Mouse (Mus musculus) CH12.LX (cell line): ENCODE data around the gene Atl1. TPM values are rescaled to one million over a fixed set of nuclear protein-coding genes. Genes with fewer than 3 reads are reported as not detected.

ENCODE experiments used
- DNase-seq: peaks from one replicate; pipeline ENCODE4 v3.0.0-alpha.2; 2013; ENCODE audit errors: extremely low read depth
- H3K27ac ChIP-seq: 2 replicates; pipeline ENCODE4 v1.5.1; 2012; ENCODE audit warnings: low read depth, mild to moderate bottlenecking, control low read depth, moderate library complexity; ENCODE audit not compliant: insufficient read depth
- H3K27me3 ChIP-seq: replicated peaks from 2 replicates; pipeline ENCODE3; 2012; ENCODE audit warnings: inconsistent platforms
- H3K36me3 ChIP-seq, 2 experiments: replicated peaks in 1 of 2; 2 replicates each; pipeline versions ENCODE3 to v1.6.1; 2012; ENCODE audit warnings: inconsistent platforms in 1 of 2, low read length in 1 of 2, mild to moderate bottlenecking in 1 of 2, mixed read lengths in 1 of 2, moderate library complexity in 1 of 2; ENCODE audit not compliant: control insufficient read depth in 1 of 2, insufficient read depth in 1 of 2
- H3K4me1 ChIP-seq, 2 experiments: 2 replicates each; pipeline ENCODE4 v1.6.1; 2012; ENCODE audit warnings: inconsistent platforms in 1 of 2, moderate library complexity in 1 of 2; ENCODE audit not compliant: insufficient read depth in 2 of 2, control insufficient read depth in 1 of 2
- H3K4me2 ChIP-seq: 2 replicates; pipeline ENCODE4 v1.6.1; 2012; ENCODE audit warnings: low read depth, mild to moderate bottlenecking, control low read depth; ENCODE audit not compliant: poor library complexity, insufficient read depth, severe bottlenecking
- H3K4me3 ChIP-seq, 3 experiments: fragments of 150-350 bp in 1 of 3; sonication (generic) in 1 of 3; replicated peaks in 1 of 3; 2 replicates each; pipeline versions ENCODE3 to v1.5.1; 2011 to 2012; ENCODE audit warnings: low read depth in 2 of 3, low read length in 2 of 3, mild to moderate bottlenecking in 2 of 3, moderate library complexity in 2 of 3, control low read depth in 1 of 3, improper control_type of control experiment in 1 of 3, inconsistent platforms in 1 of 3, mixed read lengths in 1 of 3; ENCODE audit not compliant: poor library complexity in 1 of 3
- H3K79me2 ChIP-seq: replicated peaks from 2 replicates; pipeline ENCODE4 v1.6.1; 2012; ENCODE audit warnings: mild to moderate bottlenecking, moderate library complexity; ENCODE audit not compliant: control insufficient read depth, poor library complexity, insufficient read depth, severe bottlenecking; ENCODE audit errors: extremely low read depth
- H3K9ac ChIP-seq: 2 replicates; pipeline ENCODE4 v1.6.1; 2012; ENCODE audit warnings: low read depth, mild to moderate bottlenecking, control low read depth, moderate library complexity; ENCODE audit not compliant: insufficient read depth
- H3K9me3 ChIP-seq: replicated peaks from 2 replicates; pipeline ENCODE3; 2012; ENCODE audit warnings: low read length, inconsistent platforms, mixed read lengths
- BHLHE40 ChIP-seq: IDR thresholded peaks from 2 replicates; pipeline ENCODE4 v1.6.1; 2011; ENCODE audit warnings: mild to moderate bottlenecking, low read depth, low read length, improper control_type of control experiment
- CHD2 ChIP-seq: IDR thresholded peaks from 2 replicates; pipeline ENCODE4 v1.6.1; 2011; ENCODE audit warnings: low read length, improper control_type of control experiment
- CTCF ChIP-seq, 2 experiments: IDR thresholded peaks in 1 of 2; conservative IDR thresholded peaks in 1 of 2; 2 replicates each; pipeline ENCODE4 v1.5.1; 2011 to 2012; ENCODE audit warnings: low read depth in 2 of 2, low read length in 2 of 2, improper control_type of control experiment in 1 of 2, inconsistent platforms in 1 of 2, mild to moderate bottlenecking in 1 of 2, moderate library complexity in 1 of 2
- E2F4 ChIP-seq: IDR thresholded peaks from 2 replicates; pipeline ENCODE4 v1.6.1; 2011; ENCODE audit warnings: low read depth, low read length, improper control_type of control experiment; ENCODE audit not compliant: insufficient replicate concordance
- ELF1 ChIP-seq: IDR thresholded peaks from 2 replicates; pipeline ENCODE4 v1.6.1; 2014; ENCODE audit warnings: low read depth, mild to moderate bottlenecking, inconsistent platforms, low read length, improper control_type of control experiment
- GABPA ChIP-seq: IDR thresholded peaks from 2 replicates; pipeline ENCODE4 v1.6.1; 2012; ENCODE audit warnings: low read depth, low read length, improper control_type of control experiment, inconsistent platforms; ENCODE audit not compliant: insufficient replicate concordance
- HCFC1 ChIP-seq: IDR thresholded peaks from 2 replicates; pipeline ENCODE4 v1.6.1; 2012; ENCODE audit warnings: low read depth, mild to moderate bottlenecking, inconsistent platforms, low read length, improper control_type of control experiment
- IRF4 ChIP-seq: IDR thresholded peaks from 2 replicates; pipeline ENCODE4 v1.6.1; 2014; ENCODE audit warnings: low read depth, mild to moderate bottlenecking, inconsistent platforms, low read length, improper control_type of control experiment
- JUN ChIP-seq: IDR thresholded peaks from 2 replicates; pipeline ENCODE4 v1.6.1; 2011; ENCODE audit warnings: low read depth, mild to moderate bottlenecking, low read length, improper control_type of control experiment, moderate library complexity; ENCODE audit not compliant: insufficient read depth
- KAT2A ChIP-seq: IDR thresholded peaks from 2 replicates; pipeline ENCODE4 v1.6.1; 2012; ENCODE audit warnings: low read length, improper control_type of control experiment, inconsistent platforms; ENCODE audit not compliant: insufficient replicate concordance
- MAFK ChIP-seq: IDR thresholded peaks from 2 replicates; pipeline ENCODE4 v1.6.1; 2011; ENCODE audit warnings: low read length, improper control_type of control experiment; ENCODE audit not compliant: insufficient replicate concordance
- MAX ChIP-seq: IDR thresholded peaks from 2 replicates; pipeline ENCODE4 v1.6.1; 2011; ENCODE audit warnings: low read length, improper control_type of control experiment
- MEF2A ChIP-seq: IDR thresholded peaks from 2 replicates; pipeline ENCODE4 v1.6.1; 2014; ENCODE audit warnings: low read depth, mild to moderate bottlenecking, inconsistent platforms, low read length, improper control_type of control experiment, borderline replicate concordance
- MXI1 ChIP-seq: IDR thresholded peaks from 2 replicates; pipeline ENCODE4 v1.6.1; 2011; ENCODE audit warnings: mild to moderate bottlenecking, low read depth, low read length, improper control_type of control experiment
- MYC ChIP-seq: IDR thresholded peaks from 2 replicates; pipeline ENCODE4 v1.6.1; 2011; ENCODE audit warnings: low read depth, mild to moderate bottlenecking, improper control_type of control experiment, low read length
- NELFE ChIP-seq: IDR thresholded peaks from 2 replicates; pipeline ENCODE4 v1.6.1; 2011; ENCODE audit warnings: low read depth, low read length, improper control_type of control experiment
- NRF1 ChIP-seq: IDR thresholded peaks from 2 replicates; pipeline ENCODE4 v1.6.1; 2014; ENCODE audit warnings: low read depth, mild to moderate bottlenecking, inconsistent platforms, low read length, improper control_type of control experiment, moderate library complexity
- POLR2A ChIP-seq: IDR thresholded peaks from 2 replicates; pipeline ENCODE4 v1.6.1; 2011; ENCODE audit warnings: low read depth, mild to moderate bottlenecking, improper control_type of control experiment, low read length
- RAD21 ChIP-seq: IDR thresholded peaks from 2 replicates; pipeline ENCODE4 v1.6.1; 2011; ENCODE audit warnings: low read depth, mild to moderate bottlenecking, low read length, improper control_type of control experiment, moderate library complexity
- SIN3A ChIP-seq: IDR thresholded peaks from 2 replicates; pipeline ENCODE4 v1.6.1; 2012; ENCODE audit warnings: low read length, improper control_type of control experiment, inconsistent platforms
- SMC3 ChIP-seq: IDR thresholded peaks from 2 replicates; pipeline ENCODE4 v1.6.1; 2011; ENCODE audit warnings: low read depth, low read length, improper control_type of control experiment
- TCF12 ChIP-seq: IDR thresholded peaks from 2 replicates; pipeline ENCODE4 v1.6.1; 2014; ENCODE audit warnings: low read depth, mild to moderate bottlenecking, inconsistent platforms, low read length, improper control_type of control experiment
- UBTF ChIP-seq: IDR thresholded peaks from 2 replicates; pipeline ENCODE4 v1.6.1; 2012; ENCODE audit warnings: low read depth, mild to moderate bottlenecking, inconsistent platforms, low read length, improper control_type of control experiment, moderate library complexity
- ZC3H11A ChIP-seq: IDR thresholded peaks from 2 replicates; pipeline ENCODE4 v1.6.1; 2012; ENCODE audit warnings: low read depth, mild to moderate bottlenecking, inconsistent platforms, low read length, improper control_type of control experiment
- ZNF384 ChIP-seq: IDR thresholded peaks from 2 replicates; pipeline ENCODE4 v1.6.1; 2012; ENCODE audit warnings: low read depth, low read length, improper control_type of control experiment, inconsistent platforms
- dilution Hi-C: fragments of 300-500 bp; cut with MboI; formaldehyde crosslinking; loops from 2 replicates; pipeline ENCODE4 v1.14.3; 2020; ENCODE audit warnings: low sequenced_read_pairs; ENCODE audit not compliant: extremely low pct_unique_long_range_greater_than_20kb, extremely low pct_ligation_motif_present
- in situ Hi-C: fragments of 300-500 bp; cut with MboI; formaldehyde crosslinking; loops from 3 replicates; pipeline ENCODE4 v1.14.3; 2019; ENCODE audit warnings: low sequenced_read_pairs, low pct_ligation_motif_present, low pct_unique_long_range_greater_than_20kb, mixed read lengths
- polyA plus RNA-seq: library from polyadenylated mRNA; unstranded; fragments of >175 nt; gene quantifications from 2 replicates; pipeline ENCODE4 v1.2.1, GENCODE M21; 2012; ENCODE audit warnings: low read depth; ENCODE audit not compliant: insufficient read length
- total RNA-seq, 2 experiments: library from RNA; depleted of rRNA; stranded (reverse); fragments of 300-350 nt in 1 of 2; fragments of >200 nt in 1 of 2; gene quantifications; 2 replicates each; pipeline ENCODE4 v1.2.3; 2012 to 2014

Atl1 gene
- total RNA-seq (2012; rRNA removed) (0.55 and 0.64 TPM in 2 replicates), total RNA-seq (2014; rRNA removed) (0.31 and 0.51 TPM in 2 replicates), polyA plus RNA-seq (0.52 and 0.74 TPM in 2 replicates)

GRCm38 (mm10) chr12:69892371-69893251, at the start of gene Atl1, which contains the start of gene Map4k5:
Atl1 (plus strand) TSS chr12:69892614.
Map4k5 (minus strand) TSS chr12:69893200.
- Histone ChIP-seq H3K36me3 (peaks cover 0 to 7% of the 10 kb centered on the region in 2 experiments), H3K4me1 (peaks cover 10 to 27% of the 10 kb centered on the region in 2 experiments; a peak in 3 of 4 replicates), H3K9me3 (peaks cover 2% of the 10 kb centered on the region), H3K9ac (peak within 1 kb of the TSS; percentile 79), H3K4me2 (peak within 1 kb of the TSS; percentile 84), H3K27ac (peak within 1 kb of the TSS; percentile 27), H3K27me3 (no peaks in the 10 kb centered on the region), H3K4me3 (peak within 1 kb of the TSS; percentile 77 to 87 (median 80)), H3K79me2 (no peaks in the 10 kb centered on the region; the same call in 1 of the 2 replicates)
- TF ChIP-seq MEF2A = peak; percentile 27; the same call in 1 of the 2 replicates
- TF ChIP-seq NELFE = 0 out of 2 replicates have a peak, but pooled peaks have one; percentile 54
- peak; percentile 75 for TF ChIP-seq HCFC1
- 0 out of 2 replicates have a peak, but pooled peaks have one; percentile 16 for TF ChIP-seq CHD2
- peak; percentile 67 for TF ChIP-seq SIN3A
- peak; percentile 52; the same call in 1 of the 2 replicates for TF ChIP-seq IRF4
- no peak for TF ChIP-seq JUN
- peak; percentile 56 for TF ChIP-seq NRF1
- peak; percentile 68; the same call in 1 of the 2 replicates for TF ChIP-seq MAX
- TF ChIP-seq UBTF = peak; percentile 92
- TF ChIP-seq ELF1 = peak; percentile 50
- TF ChIP-seq MXI1 = peak; percentile 62; the same call in 1 of the 2 replicates
- peak; percentile 82 for TF ChIP-seq RAD21
- TF ChIP-seq MAFK = no peak
- TF ChIP-seq TCF12 = peak; percentile 69; the same call in 1 of the 2 replicates
- no peak for TF ChIP-seq GABPA
- TF ChIP-seq MYC = 0 out of 2 replicates have a peak, but pooled peaks have one; percentile 27
- TF ChIP-seq E2F4 = no peak
- peak; percentile 72 for TF ChIP-seq SMC3
- TF ChIP-seq POLR2A = peak; percentile 61
- peak in 1 of 2 experiments; percentile 86; a peak in 2 of 4 replicates for TF ChIP-seq CTCF (conservative IDR thresholded peaks at IDR 0.05 in 1 of 2, IDR thresholded peaks at IDR 0.05 in 1 of 2; ENCODE audit: low read depth in 2 of 2, low read length in 2 of 2)
- TF ChIP-seq ZC3H11A = no peak
- peak; percentile 44 for TF ChIP-seq BHLHE40
- TF ChIP-seq ZNF384 = no peak
- TF ChIP-seq KAT2A = 0 out of 2 replicates have a peak, but pooled peaks have one; percentile 35
- in situ Hi-C loops (loop anchor here (10.0 kb wide), 1 partner anchor 128 kb away; no protein-coding TSS in a partner anchor), dilution Hi-C loops (no loop called here)
- peak; percentile 67 for DNase-seq
